Mouse (Mus musculus): Measurements from ENCODE around the gene Magi1. TPM values are rescaled to one million over a fixed set of nuclear protein-coding genes. Genes with fewer than 3 reads are reported as not detected.

Magi1 gene
- polyA plus RNA-seq, 1 experiment = 2.1 TPM

GRCm38 (mm10) chr6:93717826-93718375 lies 565.8 kb downstream of the Magi1 start:
- H3K4me3 ChIP-seq (ENCODE audit: control insufficient read depth, insufficient read depth, low read length) = no peak overlapping the region
- H3K27ac ChIP-seq (ENCODE audit: control insufficient read depth, insufficient read depth, low read length) = no peak overlapping the region
- H3K27me3 ChIP-seq (ENCODE audit: control insufficient read depth, insufficient read depth, low read length) = no peaks in the 10 kb centered on the region
- no peaks in the 10 kb centered on the region for H3K36me3 ChIP-seq (ENCODE audit: control insufficient read depth, insufficient read depth, low read length)
- no peaks in the 10 kb centered on the region for H3K4me1 ChIP-seq (replicated peaks; ENCODE audit: control insufficient read depth, insufficient read depth, low read length)
- 37% methylated on average over 7 of the region's 7 CpGs for WGBS
- no peak for TF ChIP-seq POLR2A (IDR thresholded peaks at IDR 0.05; ENCODE audit: control insufficient read depth, extremely low read depth, insufficient read depth, low read length, poor library complexity)
- TF ChIP-seq CTCF (IDR thresholded peaks at IDR 0.05; ENCODE audit: borderline replicate concordance, control insufficient read depth, extremely low read depth, insufficient read depth, low read length, poor library complexity) = no peak
- no peak for DNase-seq

DNA sequence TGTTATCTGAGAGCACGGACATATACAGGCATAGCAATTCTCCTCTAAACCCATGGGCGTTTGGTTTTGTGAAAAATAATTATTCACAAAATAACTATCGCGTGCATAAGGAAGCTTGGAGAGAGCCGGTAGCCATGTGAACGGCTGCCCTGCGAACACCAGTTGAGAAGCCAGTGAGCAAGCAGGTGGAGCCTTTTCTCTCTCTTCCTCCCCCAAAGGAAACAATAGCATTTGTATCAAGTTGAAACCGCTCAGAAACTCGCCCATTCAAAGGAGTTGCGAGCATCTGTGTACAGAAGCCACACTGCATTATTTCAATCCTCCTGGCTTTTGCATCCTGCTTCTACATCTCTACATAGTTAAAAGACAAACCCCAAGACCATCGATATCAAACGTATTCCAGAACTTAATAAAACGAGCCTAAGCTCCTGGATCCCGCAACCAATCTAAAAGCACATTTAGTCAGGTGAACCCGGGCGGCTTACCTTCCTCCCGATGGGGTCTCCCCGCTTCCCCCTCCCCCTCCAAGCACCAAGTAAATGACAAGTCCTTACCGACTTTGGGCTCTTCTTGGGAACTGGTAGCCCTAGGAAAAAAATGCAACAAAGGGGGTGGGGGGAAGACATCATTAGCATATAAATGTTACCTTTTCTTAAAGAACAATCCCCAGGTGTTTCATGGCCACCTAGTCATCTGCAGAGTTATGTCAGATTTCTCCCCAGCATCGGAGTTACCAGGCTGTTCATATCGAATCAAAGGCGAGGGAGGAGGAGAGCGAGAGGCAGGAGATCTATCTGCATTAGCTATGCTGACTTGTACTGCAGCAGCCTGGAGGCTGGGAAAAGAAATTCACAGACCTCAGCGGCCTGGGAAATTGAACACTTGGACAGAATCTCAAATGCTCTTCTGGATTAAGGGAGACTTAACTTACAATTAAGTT lies 566.8 kb downstream of the Magi1 start:
- no peaks in the 10 kb centered on the region for H3K4me1 ChIP-seq (replicated peaks; ENCODE audit: control insufficient read depth, insufficient read depth, low read length)
- no peaks in the 10 kb centered on the region for H3K36me3 ChIP-seq (ENCODE audit: control insufficient read depth, insufficient read depth, low read length)
- no peak for TF ChIP-seq CTCF (IDR thresholded peaks at IDR 0.05; ENCODE audit: borderline replicate concordance, control insufficient read depth, extremely low read depth, insufficient read depth, low read length, poor library complexity)
- TF ChIP-seq POLR2A (IDR thresholded peaks at IDR 0.05; ENCODE audit: control insufficient read depth, extremely low read depth, insufficient read depth, low read length, poor library complexity) = no peak
- no peak overlapping the region for H3K27ac ChIP-seq (ENCODE audit: control insufficient read depth, insufficient read depth, low read length)
- 8% methylated on average over 24 of the region's 24 CpGs for WGBS
- H3K27me3 ChIP-seq (ENCODE audit: control insufficient read depth, insufficient read depth, low read length) = no peaks in the 10 kb centered on the region
- DNase-seq = no peak
- H3K4me3 ChIP-seq (ENCODE audit: control insufficient read depth, insufficient read depth, low read length) = no peak overlapping the region

DNA sequence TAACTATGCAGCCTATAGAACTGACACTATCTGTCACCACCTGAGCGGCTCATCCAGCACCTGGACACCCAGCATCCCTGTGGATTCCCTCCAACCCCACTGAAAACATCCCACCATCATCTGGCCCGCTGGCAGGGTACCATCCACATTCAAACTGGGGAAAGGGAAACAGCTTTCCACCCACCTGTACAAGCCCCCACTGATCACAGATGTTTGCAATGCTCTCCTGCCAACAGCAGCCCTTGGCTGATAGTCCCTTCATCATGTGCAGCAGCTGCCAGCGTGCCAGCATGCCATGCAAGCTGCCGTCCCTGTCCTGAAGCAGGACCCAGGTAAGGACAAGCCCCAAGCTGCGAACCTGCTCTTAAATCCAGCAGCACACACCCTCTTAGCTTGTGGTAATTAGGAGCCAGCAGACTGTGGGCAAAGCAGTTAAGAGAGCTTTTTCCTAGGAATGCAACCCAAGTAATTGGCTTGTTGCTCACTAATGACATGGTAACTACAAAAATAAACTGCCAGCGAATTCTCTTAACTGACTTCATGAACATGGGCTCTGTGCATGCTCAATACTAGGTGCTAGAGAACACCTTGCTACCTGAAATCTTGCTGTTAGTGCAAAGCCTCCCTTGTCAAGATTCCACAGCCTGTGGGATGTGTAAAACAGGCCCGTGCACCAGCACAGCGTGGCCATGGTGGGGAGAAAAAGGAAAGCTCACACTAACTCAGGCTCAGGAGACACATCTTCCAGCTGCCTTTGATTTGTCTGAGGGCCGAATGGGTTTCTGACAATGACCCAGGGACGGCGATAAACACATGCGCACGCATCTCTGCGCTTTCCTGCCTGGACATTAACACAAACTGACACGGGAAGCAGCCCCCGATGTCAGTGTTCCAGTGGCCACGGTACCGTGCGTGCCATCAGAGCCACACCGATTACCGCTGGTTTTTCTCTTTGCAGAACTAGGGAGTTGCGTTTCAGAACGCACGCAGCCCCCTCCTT lies 568.2 kb downstream of the Magi1 start:
- DNase-seq = no peak
- no peaks in the 10 kb centered on the region for H3K4me1 ChIP-seq (replicated peaks; ENCODE audit: control insufficient read depth, insufficient read depth, low read length)
- no peaks in the 10 kb centered on the region for H3K36me3 ChIP-seq (ENCODE audit: control insufficient read depth, insufficient read depth, low read length)
- H3K27me3 ChIP-seq (ENCODE audit: control insufficient read depth, insufficient read depth, low read length) = no peaks in the 10 kb centered on the region
- H3K27ac ChIP-seq (ENCODE audit: control insufficient read depth, insufficient read depth, low read length) = no peak overlapping the region
- WGBS = 41% methylated on average over 24 of the region's 24 CpGs
- TF ChIP-seq CTCF (IDR thresholded peaks at IDR 0.05; ENCODE audit: borderline replicate concordance, control insufficient read depth, extremely low read depth, insufficient read depth, low read length, poor library complexity) (no peak), POLR2A (IDR thresholded peaks at IDR 0.05; ENCODE audit: control insufficient read depth, extremely low read depth, insufficient read depth, low read length, poor library complexity) (no peak)
- H3K4me3 ChIP-seq (ENCODE audit: control insufficient read depth, insufficient read depth, low read length) = no peak overlapping the region

DNA sequence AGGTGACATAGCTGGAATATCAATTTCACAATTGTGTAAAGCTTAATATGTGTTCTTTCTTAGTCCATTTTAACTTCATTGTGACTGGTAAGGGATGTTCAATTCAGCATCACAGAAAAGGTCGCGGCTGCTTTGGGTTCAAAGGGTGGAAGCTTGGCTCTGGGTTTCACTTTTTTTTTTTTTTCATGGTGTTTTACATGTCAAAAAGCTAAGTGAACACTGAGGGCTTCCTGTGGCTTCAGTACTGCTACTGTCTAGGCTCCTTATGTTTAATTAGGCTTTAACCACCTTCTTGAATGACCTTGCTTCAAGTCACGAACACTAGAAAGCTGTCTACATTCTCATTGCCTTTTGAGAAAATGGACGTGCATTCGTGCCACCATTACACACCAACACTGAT lies 579.4 kb downstream of the Magi1 start:
- DNase-seq = no peak
- TF ChIP-seq CTCF (IDR thresholded peaks at IDR 0.05; ENCODE audit: borderline replicate concordance, control insufficient read depth, extremely low read depth, insufficient read depth, low read length, poor library complexity) (no peak), POLR2A (IDR thresholded peaks at IDR 0.05; ENCODE audit: control insufficient read depth, extremely low read depth, insufficient read depth, low read length, poor library complexity) (no peak)
- Histone ChIP-seq H3K27me3 (ENCODE audit: control insufficient read depth, insufficient read depth, low read length) (no peaks in the 10 kb centered on the region), H3K4me3 (ENCODE audit: control insufficient read depth, insufficient read depth, low read length) (no peak overlapping the region), H3K4me1 (replicated peaks; ENCODE audit: control insufficient read depth, insufficient read depth, low read length) (no peaks in the 10 kb centered on the region), H3K36me3 (ENCODE audit: control insufficient read depth, insufficient read depth, low read length) (no peaks in the 10 kb centered on the region), H3K27ac (ENCODE audit: control insufficient read depth, insufficient read depth, low read length) (no peak overlapping the region)
- WGBS = 92% methylated on average over 5 of the region's 5 CpGs

GRCm38 (mm10) chr6:93699436-93699835 lies 584.3 kb downstream of the Magi1 start:
- no peaks in the 10 kb centered on the region for H3K36me3 ChIP-seq (ENCODE audit: control insufficient read depth, insufficient read depth, low read length)
- no peak overlapping the region for H3K27ac ChIP-seq (ENCODE audit: control insufficient read depth, insufficient read depth, low read length)
- no peaks in the 10 kb centered on the region for H3K27me3 ChIP-seq (ENCODE audit: control insufficient read depth, insufficient read depth, low read length)
- no peaks in the 10 kb centered on the region for H3K4me1 ChIP-seq (replicated peaks; ENCODE audit: control insufficient read depth, insufficient read depth, low read length)
- no peak for DNase-seq
- WGBS = 89% methylated on average over 13 of the region's 13 CpGs
- H3K4me3 ChIP-seq (ENCODE audit: control insufficient read depth, insufficient read depth, low read length) = no peak overlapping the region
- TF ChIP-seq CTCF (IDR thresholded peaks at IDR 0.05; ENCODE audit: borderline replicate concordance, control insufficient read depth, extremely low read depth, insufficient read depth, low read length, poor library complexity) (no peak), POLR2A (IDR thresholded peaks at IDR 0.05; ENCODE audit: control insufficient read depth, extremely low read depth, insufficient read depth, low read length, poor library complexity) (no peak)

- H3K36me3 ChIP-seq (ENCODE audit: control insufficient read depth, insufficient read depth, low read length) = no peaks in the 10 kb centered on the region
- TF ChIP-seq POLR2A (IDR thresholded peaks at IDR 0.05; ENCODE audit: control insufficient read depth, extremely low read depth, insufficient read depth, low read length, poor library complexity) = no peak
- WGBS = 91% methylated on average over 5 of the region's 5 CpGs
- DNase-seq = no peak
- no peak overlapping the region for H3K27ac ChIP-seq (ENCODE audit: control insufficient read depth, insufficient read depth, low read length)
- H3K4me3 ChIP-seq (ENCODE audit: control insufficient read depth, insufficient read depth, low read length) = no peak overlapping the region
- no peaks in the 10 kb centered on the region for H3K4me1 ChIP-seq (replicated peaks; ENCODE audit: control insufficient read depth, insufficient read depth, low read length)
- no peaks in the 10 kb centered on the region for H3K27me3 ChIP-seq (ENCODE audit: control insufficient read depth, insufficient read depth, low read length)
Measured at GRCm38 (mm10) chr6:93697956-93698355, 585.8 kb downstream of the Magi1 start.

All from thymus, adult 2 months (tissue).